Mouse (Mus musculus) frontal cortex, postnatal 36 days (tissue): ENCODE measurements around the gene Ovgp1.
"Not testable (repeated sequence)": the region's sequence is repeated elsewhere in the genome, so short reads cannot be mapped to it uniquely, and the experiment has no call there.

Source experiments
- DNase-seq, 2 experiments: peaks; one replicate each; pipeline ENCODE4 v3.0.0; 2022; ENCODE audit warnings: low spot score in 2 of 2

Ovgp1 gene

DNA sequence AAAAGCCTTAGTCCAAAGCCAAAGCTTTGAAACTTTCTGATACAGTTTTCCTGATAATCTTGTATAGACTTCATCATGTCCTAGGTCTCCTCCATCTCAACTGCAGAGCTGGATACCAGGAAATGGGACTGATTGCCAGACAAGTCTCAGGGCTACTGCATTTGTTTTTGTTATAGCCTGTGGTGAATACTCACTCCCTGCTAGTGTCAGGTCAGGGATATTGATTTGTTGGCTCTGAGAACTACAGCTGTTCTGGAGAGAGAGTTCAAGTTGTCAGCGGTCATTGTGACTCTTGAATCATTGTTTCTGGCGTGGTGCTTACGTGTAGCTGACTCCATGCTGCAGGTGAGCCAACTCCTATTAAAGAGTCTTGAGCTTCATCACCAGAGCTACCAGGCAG lies at the start of gene Ovgp1:
Ovgp1 (plus strand) TSS at position 301 of the 400 bp plus-strand sequence.
- no peak for DNase-seq

- DNase-seq: no peak
Measured at GRCm38 (mm10) chr3:105924616-105925015, 48.9 kb upstream of the Ovgp1 start.

DNA sequence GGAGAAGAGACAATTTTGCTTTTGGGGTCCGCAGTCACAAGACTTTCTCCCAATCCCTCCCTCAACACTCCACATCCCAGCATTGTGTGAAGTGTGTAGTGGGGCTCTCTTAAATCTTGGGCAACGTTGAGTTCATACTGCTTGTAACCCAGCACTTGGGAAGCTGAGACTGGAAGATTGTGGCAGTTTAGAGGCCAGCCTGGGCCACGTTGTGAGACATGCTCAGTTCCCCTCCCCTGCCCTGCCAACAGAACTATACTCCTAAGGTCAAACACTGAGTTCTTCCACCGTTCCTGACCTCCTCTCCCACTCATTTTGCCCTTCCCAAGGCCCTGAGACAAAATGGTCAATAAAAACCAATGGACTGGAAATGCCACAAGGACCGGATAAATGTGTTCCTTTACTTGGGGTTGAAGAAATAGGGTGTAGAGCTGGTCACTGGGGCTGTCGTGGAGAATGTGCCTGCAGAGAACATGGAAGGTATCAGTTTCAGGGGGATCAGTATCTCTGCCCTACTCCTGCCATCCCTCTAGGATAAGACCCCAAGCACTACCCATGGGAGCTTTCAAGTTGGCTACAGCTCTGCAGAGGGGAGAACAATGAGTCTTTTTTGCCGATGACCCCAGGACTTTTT lies 45.8 kb upstream of the Ovgp1 start:
- DNase-seq: no peak

DNA sequence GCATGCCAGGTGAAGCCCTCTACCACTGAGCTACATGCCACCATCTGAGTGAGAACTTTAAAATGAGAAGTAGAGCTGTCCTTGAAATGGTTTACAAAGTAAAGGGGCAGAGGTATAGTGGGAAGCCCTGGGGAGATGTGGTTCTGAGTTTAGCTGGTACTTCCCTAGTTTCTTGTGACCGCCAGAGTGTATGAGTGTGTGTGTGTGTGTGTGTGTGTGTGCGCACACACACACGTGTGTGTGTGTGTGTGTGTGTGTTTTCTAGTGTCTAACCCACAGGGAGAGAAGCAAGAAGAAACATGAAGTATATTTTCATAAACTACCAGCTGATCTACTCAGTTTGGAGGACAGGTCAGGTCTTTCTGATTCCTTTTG lies 45.3 kb upstream of the Ovgp1 start:
- no peak for DNase-seq

- no peak for DNase-seq
Measured at GRCm38 (mm10) chr3:105928781-105929180, 44.7 kb upstream of the Ovgp1 start.

- DNase-seq: no peak
Measured at GRCm38 (mm10) chr3:105929821-105930220, 43.7 kb upstream of the Ovgp1 start.

GRCm38 (mm10) chr3:105931095-105931494 lies 42.4 kb upstream of the Ovgp1 start:
- DNase-seq: no peak

- DNase-seq: no peak
Measured at GRCm38 (mm10) chr3:105932240-105933071, 41.1 kb upstream of the Ovgp1 start, which contains the start of gene I830077J02Rik. Gene I830077J02Rik, minus strand, starts transcription at chr3:105932664.

- DNase-seq: peak in 1 of 2 experiments; percentile 34
Measured at GRCm38 (mm10) chr3:105933926-105934325, 39.6 kb upstream of the Ovgp1 start.

- no peak for DNase-seq
Measured at GRCm38 (mm10) chr3:105935033-105935432, 38.5 kb upstream of the Ovgp1 start.

DNA sequence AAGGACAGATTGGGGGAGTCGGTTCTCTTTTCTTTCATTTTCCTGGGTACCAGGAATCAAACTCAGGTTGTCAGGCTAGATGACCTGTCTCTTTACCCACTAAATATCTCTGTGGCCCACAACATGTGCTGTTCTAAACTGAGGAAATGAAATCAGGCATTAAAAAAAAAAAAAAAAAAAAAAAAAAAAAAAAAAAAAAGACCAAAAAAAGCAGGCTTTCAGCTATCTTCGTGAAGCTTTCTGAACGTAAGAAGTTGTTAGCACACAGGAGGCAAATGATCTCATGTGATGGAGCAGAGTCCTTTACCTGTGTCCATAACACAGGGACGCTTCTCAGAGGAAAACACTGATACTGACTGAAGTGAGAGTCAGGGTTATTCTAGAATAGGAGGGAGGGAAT lies 37.4 kb upstream of the Ovgp1 start:
- DNase-seq: no peak

DNA sequence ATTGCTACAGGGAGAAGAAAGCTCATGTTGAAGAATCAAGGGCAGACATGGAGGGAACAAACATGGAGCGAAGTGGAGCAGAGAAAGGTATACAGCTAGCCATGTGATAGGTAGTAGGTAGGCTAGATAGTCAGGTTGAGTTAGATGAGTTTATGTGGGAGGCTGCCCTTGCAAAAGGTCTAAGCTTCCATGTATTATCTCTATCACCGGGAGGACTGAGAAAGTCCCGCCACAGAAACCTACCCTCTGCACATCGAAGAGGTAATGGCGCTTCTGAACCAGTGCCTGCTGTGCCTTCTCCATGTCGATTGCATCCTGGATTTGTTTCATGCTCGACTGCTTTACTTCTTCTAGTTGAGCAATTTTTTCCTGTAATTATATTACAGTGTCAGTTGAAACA lies 22.2 kb upstream of the Ovgp1 start:
- no peak for DNase-seq

DNA sequence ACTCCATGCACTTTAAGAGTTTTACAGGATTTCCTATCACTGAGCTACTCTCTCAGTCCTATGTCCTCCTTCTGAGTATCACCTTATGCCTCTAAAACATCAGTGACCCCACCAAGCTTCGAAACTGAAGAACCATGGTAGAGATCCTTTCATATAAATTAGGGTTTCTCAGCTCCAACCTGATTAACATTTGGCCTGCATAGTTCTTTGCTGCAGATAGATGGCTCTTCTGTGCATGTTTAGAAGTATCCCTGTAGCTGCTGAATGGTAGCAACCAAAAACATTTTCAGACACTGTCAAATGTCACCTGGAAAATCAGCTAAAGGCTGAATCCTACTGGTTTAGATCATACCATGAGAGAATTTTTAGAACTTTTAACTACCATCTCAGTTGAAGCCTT lies 16.3 kb upstream of the Ovgp1 start:
- no peak for DNase-seq

DNA sequence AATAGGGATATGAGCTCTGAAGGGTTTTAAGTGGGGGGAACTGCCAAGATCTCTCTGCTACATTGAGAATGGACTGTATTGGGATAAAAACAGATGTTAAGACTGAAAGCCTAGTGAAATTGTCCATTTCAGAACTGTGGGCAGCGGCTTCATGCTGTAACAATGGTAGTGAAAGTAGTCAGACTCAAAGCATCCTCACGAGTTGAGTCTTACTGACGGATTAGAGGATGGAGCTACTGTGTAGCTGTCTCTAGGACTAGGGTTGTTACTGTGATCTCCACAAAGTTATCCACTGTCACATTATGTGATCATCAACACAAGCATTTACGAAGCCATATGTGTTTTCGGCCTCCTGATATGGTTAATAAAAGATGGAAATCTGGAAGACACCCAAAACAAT lies 15.3 kb upstream of the Ovgp1 start:
- DNase-seq: no peak

DNA sequence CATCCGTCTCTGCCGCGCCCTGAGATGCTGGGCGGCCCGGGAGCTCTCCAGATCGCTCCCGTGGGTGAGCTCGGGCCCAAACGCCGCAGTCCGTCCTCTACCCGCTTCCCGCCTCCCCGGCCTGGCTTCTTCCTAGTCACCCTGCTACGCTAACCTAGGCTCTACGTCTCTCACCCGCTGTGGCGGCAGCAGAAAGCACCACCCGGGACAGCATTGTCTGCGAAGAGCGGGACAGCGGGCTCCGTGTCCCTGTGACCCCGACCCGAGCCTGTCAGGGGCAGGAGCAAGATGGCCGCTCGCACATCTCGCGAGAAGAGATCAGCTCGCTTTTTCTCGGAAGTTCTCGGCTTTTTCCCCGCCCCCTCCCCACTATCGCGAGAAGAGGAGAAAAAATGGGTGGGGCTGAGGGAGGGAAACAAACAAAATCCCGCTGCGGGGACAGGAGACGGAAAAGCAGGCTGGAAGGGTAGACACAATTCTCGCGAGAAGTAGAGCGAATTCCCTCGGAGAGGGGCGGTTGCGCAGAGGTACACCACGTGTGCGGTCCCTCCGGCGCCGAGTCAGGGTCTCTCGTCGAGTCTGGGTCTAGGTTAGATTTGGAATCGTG lies 14.4 kb upstream of the Ovgp1 start, which contains the start of gene Wdr77:
Wdr77 (plus strand) TSS at position 396 of the 607 bp plus-strand sequence.
- peak; percentile 93 to 95 for DNase-seq

DNA sequence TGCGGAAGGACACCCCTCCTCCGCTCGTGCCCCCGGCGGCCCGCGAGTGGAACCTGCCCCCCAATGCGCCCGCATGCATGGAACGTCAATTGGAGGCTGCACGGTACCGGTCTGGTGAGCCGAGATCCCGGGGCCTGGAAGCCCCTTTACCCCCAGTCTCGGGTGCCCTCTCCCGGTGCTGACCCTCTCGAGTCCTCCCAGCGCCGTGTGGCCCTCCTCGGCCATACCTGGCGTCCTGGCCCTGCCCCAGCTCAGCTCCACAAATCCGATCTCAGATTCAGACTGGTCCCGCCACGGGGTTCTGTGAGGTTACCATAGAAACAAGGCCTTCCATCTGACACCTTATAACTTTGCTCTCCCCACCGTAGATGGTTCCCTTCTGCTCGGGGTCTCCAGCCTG lies 13.9 kb upstream of the Ovgp1 start:
- DNase-seq: no peak

GRCm38 (mm10) chr3:105959999-105960398 lies 13.5 kb upstream of the Ovgp1 start, which contains the start of gene Atp5f1:
Gene Atp5f1, minus strand, starts transcription at chr3:105960099.
- DNase-seq: no peak

DNA sequence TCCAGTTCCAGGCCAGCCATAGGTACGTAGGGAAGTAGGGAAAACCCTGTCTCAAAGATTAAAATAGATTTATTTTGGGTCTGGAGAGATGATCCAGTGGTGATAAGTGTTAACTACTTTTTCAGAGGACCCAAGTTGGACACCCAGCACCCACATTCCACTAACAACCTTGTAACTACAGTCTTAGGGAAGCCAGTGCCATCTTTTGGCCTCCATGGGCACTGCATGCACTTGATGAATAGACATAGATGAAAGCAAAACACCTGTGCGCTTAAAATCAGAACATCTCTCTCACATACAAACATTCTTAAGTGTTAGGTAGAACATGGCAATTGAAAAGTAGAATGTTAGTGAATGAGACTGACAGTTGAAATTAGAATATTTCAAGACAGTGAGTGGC lies 12.8 kb upstream of the Ovgp1 start:
- no peak for DNase-seq

- DNase-seq: no peak
Measured at GRCm38 (mm10) chr3:105971831-105972446, 1.6 kb upstream of the Ovgp1 start.

GRCm38 (mm10) chr3:105974174-105974573 lies 663 bp downstream of the Ovgp1 start:
- DNase-seq: no peak

DNA sequence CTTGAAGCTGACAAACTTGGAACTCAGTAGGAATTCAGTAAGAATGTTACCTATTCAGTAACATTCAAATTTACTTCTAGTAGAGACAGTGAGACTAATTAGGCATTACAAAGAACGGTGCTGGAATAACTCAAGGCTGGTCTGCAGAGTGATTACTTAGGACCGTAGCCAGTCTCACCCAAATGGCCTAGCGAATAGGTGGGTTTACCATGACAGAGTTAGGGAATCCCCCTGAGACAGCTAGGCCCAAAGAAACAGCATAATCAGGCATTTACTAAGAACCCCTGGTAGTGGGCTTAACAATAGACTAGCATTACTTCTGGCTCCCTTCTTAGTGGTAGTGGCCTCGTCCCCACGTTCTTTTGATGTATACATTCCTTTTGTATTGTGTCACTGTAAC lies 16.1 kb downstream of the Ovgp1 start:
- DNase-seq: not testable (repeated sequence)

DNA sequence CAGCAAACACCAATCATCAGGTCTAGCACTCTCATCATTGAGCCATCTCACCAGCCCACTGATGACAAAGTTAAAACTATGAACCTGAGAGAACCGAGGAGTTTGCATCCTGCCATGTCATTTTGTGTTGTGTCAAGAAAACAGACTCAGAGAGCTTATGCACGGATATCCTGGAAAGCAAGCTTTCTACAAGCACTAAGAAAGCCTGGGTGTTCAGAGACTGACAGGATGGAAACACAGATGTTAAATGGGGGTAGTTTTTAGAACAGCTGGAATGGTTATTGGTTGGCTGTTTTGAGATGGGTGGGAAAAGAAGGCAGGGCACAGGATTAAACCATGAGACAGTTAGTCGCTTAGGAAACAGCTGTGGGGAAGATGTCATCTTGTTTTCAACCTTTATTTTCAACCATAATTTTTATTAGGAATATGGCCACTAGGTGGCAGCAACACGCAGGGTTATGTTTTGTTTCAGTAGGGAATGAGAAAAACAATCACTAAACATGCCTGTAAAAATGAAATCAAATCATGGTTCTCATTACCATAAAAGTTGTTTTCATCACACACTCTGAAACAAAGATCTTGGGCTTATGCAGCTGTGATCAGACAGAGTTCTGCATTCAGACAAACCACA lies 18.3 kb downstream of the Ovgp1 start:
- peak; percentile 35 to 51 for DNase-seq
